Mouse (Mus musculus): ENCODE measurements around the gene Olfr967.
"Not testable (repeated sequence)": the region's sequence is repeated elsewhere in the genome, so short reads cannot be mapped to it uniquely, and the experiment has no call there.

The Olfr967 gene

GRCm38 (mm10) chr9:39745949-39746348 is at the start of gene Olfr967:
TSS of gene Olfr967 (plus strand) at chr9:39746249.
- DNase-seq (ENCODE audit: low spot score), result no peak

- DNase-seq (ENCODE audit: low spot score), result not testable (repeated sequence)
These were observed 44.9 kb upstream of the Olfr967 start for GRCm38 (mm10) chr9:39701123-39701522.

- no peak for DNase-seq (ENCODE audit: low spot score)
These were observed 39.0 kb upstream of the Olfr967 start, which contains the start of gene Olfr149 for GRCm38 (mm10) chr9:39707017-39707416. TSS of gene Olfr149 (minus strand) at chr9:39707117.

DNA sequence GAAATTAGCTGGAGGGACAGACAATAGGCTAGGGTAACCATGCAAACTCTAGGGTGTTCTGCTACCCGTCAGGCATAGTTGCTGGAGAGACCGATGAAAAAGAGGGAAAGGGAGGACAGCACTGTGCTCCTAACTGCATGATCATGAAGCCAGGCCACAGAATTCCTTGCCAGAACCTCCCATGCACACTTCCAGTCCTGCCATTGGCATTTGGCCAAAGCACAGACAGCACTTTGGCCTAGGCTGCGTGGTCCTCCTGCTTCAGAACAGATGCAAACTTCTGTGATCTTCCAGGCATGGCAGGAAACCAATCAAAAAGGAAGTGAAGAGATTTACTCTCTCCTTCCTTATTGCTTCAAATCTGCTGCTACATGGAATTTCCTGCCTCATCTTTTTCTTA is 37.1 kb upstream of the Olfr967 start:
- DNase-seq (ENCODE audit: low spot score), result no peak

GRCm38 (mm10) chr9:39711053-39711452 is 35.0 kb upstream of the Olfr967 start, which contains the start of gene Olfr965:
TSS of gene Olfr965 (plus strand) at chr9:39711353.
- DNase-seq (ENCODE audit: low spot score), result no peak

DNA sequence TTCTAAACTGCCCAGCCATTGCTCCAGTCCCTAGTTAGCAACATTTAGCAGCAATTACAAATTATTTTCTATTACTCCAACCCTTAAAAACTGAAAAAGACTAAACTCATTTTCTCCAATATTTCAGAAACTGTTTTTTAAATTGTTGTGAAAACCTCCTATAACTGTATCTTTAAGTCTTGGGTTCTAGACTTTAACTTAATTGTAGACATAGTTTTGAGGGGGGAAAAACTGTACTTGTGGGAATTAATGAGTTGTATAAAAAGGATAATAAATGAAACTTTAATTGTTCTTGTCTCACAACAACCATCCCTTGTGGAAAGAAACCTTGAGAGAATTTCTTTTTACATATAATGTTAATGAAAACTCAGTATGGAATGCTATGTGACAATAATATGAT is 15.4 kb upstream of the Olfr967 start, which contains the start of gene Olfr150:
Gene Olfr150 (plus strand): TSS at position 301 of the 400 bp plus-strand sequence.
- DNase-seq (ENCODE audit: low spot score), result no peak

DNA sequence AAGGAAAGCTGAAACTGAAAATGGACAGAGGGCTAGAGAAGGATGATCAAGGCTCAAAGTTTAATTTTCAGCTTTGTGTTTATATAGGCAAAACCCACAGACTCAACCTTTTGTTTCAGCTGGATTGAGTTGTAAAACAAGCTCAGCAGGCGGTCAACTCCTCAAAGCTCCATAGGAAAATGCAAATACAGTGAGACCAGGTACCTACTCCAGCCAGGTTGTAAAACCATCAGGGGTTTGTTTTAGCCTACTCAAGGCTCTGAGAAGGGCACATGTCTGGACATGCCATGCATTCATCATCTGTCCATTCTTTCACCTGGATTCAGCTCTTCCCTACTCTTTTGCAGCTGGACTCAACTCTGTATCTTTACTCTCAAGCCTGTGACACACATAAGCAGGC is 5.3 kb upstream of the Olfr967 start:
- DNase-seq (ENCODE audit: low spot score), result no peak

DNA sequence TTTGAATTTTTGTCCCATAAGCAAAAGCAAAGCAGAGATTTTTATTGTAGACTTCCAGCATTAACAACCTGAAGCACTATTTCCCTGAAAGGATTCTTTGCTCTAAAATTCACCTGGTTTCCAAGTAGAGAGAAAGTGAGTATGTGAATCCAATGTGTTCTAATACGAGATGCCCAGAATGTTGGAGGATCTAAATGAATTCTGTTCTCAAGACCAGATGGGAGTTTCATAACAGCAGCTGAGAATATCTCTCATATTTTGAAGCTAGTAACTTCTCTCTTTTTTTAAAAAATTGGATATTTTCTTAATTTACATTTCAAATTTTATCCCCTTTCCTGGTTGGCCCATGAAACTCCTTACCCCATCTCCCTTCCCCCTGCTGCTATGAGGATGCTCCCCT is 379 bp downstream of the Olfr967 start:
- DNase-seq (ENCODE audit: low spot score), result no peak

DNA sequence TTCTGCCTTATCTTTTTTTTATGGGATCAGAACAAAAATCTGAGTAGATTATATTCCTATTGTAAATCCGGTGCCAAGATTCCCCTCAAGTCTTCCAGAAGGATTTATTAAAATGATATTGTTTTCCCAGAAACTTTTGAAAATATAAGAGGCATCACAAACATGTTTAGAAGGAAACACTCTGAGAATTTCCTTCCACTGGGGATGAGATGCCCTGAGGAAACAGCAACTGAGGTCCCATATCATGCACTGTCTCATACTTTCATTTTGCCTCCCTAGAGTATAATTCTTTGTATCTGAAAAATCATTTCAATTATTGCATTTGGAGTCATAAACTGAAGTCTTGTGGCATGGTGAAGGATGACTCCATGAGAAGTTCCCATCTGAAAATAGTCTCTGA is 37.1 kb downstream of the Olfr967 start, which contains the start of gene Olfr968:
Gene Olfr968 (minus strand): TSS at position 101 of the 400 bp plus-strand sequence.
- DNase-seq (ENCODE audit: low spot score), result no peak

- DNase-seq (ENCODE audit: low spot score), result no peak
These were observed 44.5 kb downstream of the Olfr967 start, which contains the start of gene Olfr969 for GRCm38 (mm10) chr9:39790558-39790957. TSS of gene Olfr969 (plus strand) at chr9:39790945.

Measured in urinary bladder, postnatal 25 days (tissue).